Mouse (Mus musculus): Measurements from ENCODE around the gene Chp1. TPM values are rescaled to one million over a fixed set of nuclear protein-coding genes. Genes with fewer than 3 reads are reported as not detected.
"Not testable (repeated sequence)": the region's sequence is repeated elsewhere in the genome, so short reads cannot be mapped to it uniquely, and the experiment has no call there.

Chp1 gene
- 100 to 1,000 TPM; 116 to 119 TPM for total RNA-seq (2021)
- long read RNA-seq, transcript Chp1-201 (7 exons, 2,609 nt): major isoform, 63 of 111 reads
- long read RNA-seq, partial matches to known transcripts: 39 of 111 reads
- long read RNA-seq, other reads (novel, unspliced or antisense): 6 of 111 reads

DNA sequence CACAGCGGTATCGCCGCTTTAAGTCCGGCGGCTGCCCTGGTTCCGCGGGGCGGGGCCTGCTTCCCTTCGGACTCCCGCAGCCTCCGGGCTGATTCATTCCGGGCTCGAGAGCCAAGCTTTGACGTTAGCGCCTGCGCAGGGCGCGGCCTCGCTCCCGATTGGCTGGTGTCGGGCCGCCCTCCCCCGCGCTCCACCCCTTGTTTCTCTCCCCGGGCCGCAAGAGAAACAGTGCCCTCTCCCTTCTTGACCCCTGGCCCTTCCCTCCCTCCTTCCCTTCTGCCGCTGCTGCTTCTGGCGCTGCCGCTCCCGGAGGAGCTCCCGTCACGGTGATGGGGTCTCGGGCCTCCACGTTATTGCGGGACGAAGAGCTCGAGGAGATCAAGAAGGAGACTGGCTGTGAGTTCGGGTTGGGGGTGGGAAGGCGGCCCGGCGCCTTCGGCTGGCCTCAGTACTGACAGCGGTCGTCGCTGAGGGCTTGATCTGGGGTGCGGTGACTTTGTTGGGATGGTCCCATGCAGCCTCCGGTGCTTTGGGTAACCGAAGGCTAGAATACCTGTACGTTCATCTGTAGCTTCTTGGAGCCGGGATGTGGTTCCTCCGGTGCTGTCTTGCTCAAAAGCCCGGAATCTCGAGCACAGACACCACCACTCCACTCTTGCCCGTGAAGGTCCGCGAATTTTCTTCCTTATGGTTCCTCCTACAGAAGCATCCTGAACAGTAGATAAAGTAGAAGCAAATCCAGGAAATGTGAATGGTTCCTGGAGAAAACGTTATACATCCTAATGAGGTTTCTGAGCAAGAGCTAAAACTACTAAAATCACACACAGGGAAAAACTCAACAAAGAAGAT lies at the start of gene Chp1, which contains the start of gene Exd1:
Gene Chp1 (plus strand): TSS at position 176 of the 849 bp plus-strand sequence.
Gene Exd1 (minus strand): TSS at position 106 of the 849 bp plus-strand sequence.
- peak; percentile 97 for DNase-seq (ENCODE audit: low spot score in 2 of 2)

- no peak for DNase-seq (ENCODE audit: low spot score in 2 of 2)
Measured at GRCm38 (mm10) chr2:119498859-119499258, 48.6 kb upstream of the Chp1 start.

DNA sequence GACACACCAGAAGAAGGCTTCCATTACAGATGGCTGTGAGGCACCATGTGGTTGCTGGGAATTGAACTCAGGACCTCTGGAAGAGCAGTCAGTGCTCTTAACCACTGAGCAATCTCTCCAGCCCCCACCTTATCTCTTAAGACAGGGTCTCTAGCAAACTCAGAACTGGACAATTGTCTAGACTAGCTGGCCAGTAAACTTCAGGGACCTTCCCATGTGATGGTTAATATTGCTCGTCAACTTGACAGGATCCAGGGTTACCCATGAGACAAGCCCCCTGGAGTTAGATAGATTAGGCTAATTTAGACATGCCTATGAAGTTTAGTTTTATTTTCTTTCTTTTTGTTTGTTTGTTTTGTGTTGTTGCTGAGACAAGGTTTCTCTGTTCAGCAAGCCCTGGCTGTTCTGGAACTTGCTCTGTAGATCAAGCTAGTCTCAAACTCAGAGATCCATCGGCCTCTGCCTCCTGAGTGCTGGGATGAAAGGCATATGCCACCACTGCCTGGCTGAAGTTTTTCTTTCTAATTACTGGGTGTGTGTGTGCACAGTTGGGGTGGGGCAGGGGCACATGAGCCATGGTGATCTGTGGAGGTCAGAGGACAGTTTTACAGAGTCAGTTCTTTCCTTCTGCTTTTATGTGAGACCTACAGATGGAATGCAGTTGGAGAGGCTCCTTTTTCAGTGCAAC lies 46.4 kb upstream of the Chp1 start:
- no peak for DNase-seq (ENCODE audit: low spot score in 2 of 2)

GRCm38 (mm10) chr2:119507108-119507507 lies 40.4 kb upstream of the Chp1 start:
- DNase-seq (ENCODE audit: low spot score in 2 of 2): no peak

DNA sequence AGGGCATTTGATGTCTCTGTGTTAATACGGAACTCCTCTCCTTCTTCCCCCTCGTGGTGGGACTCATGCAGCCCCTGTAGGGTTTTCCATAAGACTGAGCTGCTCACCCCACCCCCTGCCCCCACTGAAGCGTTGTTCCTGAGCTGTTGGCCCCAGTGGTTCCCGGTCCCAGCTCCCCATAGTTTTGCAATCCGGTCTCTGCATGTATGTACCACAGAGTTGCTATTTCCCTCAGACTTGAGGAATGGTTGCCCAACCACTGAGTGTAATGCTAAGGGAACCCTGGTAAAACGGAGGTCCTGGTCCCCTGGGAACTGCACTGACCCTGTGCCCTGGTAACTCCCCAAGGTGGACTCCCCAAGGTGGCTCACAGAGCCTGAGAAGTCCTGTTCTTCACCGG lies 39.0 kb upstream of the Chp1 start:
- not testable (repeated sequence) for DNase-seq (ENCODE audit: low spot score in 2 of 2)

DNA sequence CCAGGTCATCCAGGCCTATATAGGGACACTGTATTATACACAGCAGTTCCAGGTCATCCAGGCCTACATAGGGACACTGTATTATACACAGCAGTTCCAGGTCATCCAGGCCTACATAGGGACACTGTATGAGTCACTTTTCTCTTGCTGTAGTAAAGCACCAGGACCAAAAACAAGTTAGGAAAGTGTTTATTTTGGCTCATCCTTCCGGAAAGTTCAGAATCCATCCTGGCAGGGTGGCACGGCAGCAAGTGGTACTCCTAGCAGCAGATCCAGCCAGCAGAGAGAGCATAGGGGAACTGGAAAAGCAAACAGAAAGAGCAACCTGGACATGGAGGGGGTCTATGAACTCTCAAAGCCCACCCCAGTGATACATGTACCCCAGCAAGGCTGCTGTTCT lies 36.6 kb upstream of the Chp1 start:
- no peak for DNase-seq (ENCODE audit: low spot score in 2 of 2)

DNA sequence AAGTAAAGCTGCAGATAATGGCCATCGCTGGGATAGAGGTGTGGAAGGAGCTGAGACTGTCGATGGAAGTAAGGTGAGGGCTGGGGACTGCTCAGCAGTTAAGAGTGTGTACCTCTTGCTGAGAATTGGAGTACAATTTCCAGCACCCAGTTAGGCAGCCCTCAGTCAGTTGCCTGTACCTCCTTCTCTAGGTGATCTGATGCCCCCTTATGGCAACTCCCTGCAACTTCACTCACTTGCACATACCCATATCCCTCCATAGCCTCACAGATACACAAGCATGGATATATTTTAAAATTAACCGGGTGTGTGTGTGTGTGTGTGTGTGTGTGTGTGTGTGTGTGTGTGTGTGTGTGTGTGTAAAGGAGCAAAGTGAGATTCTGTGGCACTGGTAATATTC lies 35.2 kb upstream of the Chp1 start:
- DNase-seq (ENCODE audit: low spot score in 2 of 2): no peak

DNA sequence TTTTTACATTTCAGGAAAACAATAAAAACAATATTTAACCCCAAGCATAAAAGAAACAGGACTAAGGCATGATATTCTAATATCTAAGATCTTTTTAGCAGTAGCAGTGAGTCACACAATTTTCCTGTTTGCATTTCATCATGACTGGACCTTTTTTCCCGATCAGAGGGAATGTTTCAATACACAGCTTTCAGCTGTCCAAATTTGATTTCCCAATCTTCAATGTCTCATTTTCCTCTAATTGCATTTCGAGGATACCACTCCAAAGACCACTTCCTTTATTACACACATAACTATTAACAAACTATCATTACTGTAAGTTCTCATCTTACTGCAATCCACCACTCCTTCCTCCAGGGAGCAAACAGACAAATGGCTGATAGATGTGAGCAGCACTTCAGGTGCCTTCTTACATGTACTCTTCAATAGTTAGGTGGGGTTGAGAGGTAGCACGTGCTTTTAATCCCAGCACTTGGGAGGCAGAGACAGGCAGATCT lies 33.4 kb upstream of the Chp1 start:
- no peak for DNase-seq (ENCODE audit: low spot score in 2 of 2)

- no peak for DNase-seq (ENCODE audit: low spot score in 2 of 2)
Measured at GRCm38 (mm10) chr2:119516811-119517210, 30.7 kb upstream of the Chp1 start.

GRCm38 (mm10) chr2:119520550-119520949 lies 26.9 kb upstream of the Chp1 start:
- DNase-seq (ENCODE audit: low spot score in 2 of 2): peak; percentile 7 to 12

- no peak for DNase-seq (ENCODE audit: low spot score in 2 of 2)
Measured at GRCm38 (mm10) chr2:119523836-119524235, 23.7 kb upstream of the Chp1 start.

DNA sequence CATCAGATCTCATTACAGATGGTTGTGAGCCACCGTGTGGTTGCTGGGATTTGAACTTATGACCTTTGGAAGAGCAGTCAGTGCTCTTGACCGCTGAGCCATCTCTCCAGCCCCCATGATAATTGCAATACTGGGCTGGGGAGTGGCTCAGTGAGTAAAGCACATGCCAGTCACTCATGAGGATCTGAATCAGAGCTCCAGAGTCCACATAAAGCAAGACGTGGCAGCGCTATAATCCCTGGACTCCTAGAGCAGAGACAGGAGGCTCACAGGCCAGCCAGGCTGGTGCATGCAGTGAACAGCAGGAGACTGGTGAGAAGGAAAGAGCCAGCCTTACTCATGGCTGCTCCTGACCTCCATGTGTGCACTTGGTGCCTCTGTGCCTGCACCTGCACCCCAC lies 22.1 kb upstream of the Chp1 start:
- DNase-seq (ENCODE audit: low spot score in 2 of 2): no peak

DNA sequence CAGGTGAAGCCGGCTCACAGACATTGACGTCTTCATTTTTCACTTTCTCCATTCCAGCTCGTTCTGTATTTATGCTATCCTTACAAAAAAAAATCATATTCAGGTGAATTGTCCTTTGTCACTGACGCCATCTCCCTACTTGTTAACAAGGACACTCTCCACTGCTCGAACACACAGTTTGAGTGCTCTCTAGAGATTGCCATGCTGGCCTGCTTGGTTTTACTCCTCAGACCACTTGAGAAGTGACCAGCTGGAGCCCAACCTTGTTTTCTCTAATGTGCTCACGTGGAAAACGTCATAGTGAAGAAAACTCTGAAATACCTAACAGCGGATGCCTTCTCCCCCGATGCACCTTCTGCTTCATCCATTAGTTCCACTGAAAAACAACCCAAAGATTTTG lies 8.7 kb upstream of the Chp1 start:
- no peak for DNase-seq (ENCODE audit: low spot score in 2 of 2)

- DNase-seq (ENCODE audit: low spot score in 2 of 2): peak; percentile 56 to 70
Measured at GRCm38 (mm10) chr2:119542106-119542505, 5.4 kb upstream of the Chp1 start.

GRCm38 (mm10) chr2:119543656-119544055 lies 3.8 kb upstream of the Chp1 start:
- DNase-seq (ENCODE audit: low spot score in 2 of 2): no peak

DNA sequence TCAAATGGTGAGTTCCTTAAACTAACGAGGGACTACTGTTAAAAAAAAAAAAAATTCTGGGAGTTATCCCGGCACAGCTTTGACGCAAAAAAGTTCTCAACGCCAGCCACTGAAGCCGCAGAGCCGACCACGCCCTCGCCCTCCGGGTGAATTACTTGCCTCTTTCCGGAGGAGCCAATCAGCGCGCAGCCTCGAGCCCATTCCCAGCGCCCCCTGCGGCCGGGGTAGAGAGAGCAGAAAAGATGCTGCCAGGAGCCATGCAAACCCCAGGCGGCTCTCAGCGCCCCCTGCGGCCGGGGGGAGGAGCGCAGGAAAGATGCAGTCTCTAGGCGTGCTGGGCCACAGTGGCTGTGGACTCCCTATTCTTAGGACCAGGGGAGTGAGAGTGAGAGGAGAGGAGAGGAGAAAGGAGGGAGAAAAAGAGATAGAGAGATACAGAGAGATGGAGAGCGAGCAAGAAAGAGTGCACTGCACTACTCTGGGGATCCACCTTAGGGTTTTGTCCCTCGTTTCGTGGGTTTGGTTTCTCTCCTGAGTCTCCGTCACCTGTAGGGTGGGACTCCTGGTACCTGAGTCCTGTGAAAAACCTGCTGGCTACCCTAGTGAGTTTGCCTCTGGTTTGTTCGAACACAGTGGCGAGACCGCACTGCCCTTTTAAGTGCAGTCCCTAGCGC lies 512 bp upstream of the Chp1 start:
- peak; percentile 81 to 84 for DNase-seq (ENCODE audit: low spot score in 2 of 2)

DNA sequence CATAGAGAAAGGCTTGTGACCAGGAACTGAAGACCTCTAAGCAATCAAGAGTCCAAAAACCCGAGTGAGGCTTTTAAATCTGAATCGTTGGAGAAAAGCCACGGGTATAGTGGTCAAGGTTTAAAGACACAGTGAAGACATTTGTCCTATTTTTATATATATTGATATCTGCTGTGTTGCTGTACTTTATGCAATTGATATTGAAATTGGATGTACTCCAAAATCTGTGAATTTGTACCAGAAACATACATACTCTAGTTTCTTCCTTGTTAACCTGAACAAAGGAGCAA lies 819 bp downstream of the Chp1 start:
- no peak for DNase-seq (ENCODE audit: low spot score in 2 of 2)

DNA sequence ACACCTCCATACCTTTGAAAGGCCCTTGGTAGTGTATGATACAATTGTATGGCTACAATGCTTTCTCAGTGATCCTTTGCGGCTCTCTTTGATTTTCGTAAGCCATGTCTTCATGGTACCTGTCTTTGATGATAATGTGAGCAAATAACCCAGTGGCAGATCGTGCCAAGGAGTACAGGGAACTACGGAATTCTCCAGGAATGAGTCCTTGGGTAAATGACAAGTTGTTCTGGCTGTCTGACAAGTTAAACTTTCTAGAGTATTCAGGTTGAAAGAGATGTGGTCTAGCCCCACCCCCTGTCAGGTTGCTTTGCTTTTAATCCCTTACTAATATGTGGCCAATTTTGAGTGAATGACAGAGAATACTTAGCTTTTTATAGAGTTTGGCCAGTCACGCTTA lies 1.2 kb downstream of the Chp1 start:
- DNase-seq (ENCODE audit: low spot score in 2 of 2): no peak

- DNase-seq (ENCODE audit: low spot score in 2 of 2): no peak
Measured at GRCm38 (mm10) chr2:119549678-119550077, 2.2 kb downstream of the Chp1 start.

DNA sequence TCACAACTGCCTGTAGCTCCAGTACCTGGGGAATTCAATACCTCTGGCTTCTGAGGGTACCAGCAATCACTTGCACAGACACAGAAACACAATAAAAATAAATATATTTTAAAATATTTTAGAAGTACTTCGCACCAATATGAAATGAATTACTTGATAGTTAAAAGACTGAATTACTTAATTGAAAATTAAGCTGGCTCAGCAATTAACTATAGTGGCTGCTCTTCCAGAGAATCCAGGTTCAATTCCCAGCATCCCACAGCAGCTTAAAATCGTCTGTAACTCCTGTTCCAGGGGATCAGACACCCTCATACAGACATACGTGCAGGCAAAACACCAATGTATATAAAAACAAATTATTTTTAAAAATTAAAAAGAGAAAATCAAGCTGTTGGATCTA lies 10.5 kb downstream of the Chp1 start:
- DNase-seq (ENCODE audit: low spot score in 2 of 2): no peak

DNA sequence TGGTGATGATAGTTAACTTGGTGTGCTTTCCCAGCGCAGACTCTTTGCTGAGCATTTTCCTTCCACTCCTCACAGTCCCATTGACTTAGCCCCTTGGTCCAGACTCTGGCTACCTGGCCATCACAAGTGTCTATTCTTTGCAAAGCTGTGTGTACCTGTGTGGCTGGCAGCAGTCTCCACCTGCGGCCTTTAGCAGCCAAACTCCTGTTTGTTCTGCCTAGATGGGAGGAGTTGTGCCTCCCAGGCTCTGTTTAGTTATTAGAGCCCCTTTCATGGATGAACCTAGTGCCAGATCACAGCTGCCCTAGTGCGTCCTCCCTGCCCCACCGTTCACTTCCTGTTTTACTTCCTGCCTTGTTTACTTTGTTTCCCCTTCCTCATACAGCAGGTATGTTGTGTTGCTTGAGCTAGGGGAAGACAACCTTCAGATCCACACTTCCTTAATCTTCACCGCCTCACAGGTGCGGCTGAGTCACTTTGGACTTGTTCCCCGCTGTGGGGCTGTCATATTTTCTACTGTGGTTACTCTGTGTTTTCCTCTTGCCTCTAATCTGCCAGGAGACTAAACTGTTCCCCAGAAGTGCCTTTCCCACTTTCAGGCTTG lies 11.3 kb downstream of the Chp1 start:
- DNase-seq (ENCODE audit: low spot score in 2 of 2): no peak

Measured in layer of hippocampus, postnatal 10 days (tissue).